Comparison of ENCODE assay signal across 9 mouse cellular contexts in the genomic region with DNA sequence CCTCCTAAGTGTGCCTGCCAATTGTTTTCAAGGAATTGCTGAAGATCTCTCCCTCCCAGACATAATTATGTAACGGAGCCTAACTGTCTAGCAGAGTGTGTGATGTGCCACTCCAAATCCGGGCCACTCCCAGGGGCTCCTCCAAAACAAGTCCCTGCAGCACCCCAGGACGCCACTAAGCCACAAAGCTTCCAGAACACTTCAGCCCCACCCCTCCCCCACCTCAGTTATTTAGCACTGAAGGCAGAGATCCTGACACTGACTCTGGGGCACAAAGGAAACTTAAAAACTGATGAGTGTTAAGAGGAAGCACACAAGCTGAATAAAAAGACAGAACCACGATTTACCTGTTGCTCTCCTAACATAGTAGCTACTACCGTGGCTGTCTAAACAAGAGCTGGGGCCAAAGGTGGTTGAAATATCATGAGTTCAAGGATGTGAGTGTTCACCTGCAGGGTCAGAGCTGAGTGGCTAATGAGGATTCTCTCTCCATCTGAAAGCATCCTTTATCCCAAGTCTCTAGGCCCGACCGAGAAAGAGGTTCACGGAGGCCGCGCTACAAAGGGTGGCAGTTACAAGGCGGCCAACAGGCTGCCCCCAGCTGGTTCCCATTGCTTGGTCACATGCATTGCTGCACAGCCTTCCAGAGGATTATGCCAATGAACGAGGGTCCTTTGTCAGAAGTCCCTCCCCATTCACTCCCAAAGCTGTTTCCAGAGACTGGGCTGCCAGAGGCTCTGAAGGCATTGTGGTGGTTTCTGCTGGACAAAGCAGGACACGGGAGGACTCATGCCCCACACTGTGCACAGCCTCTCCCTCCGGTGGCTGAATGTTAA. TPM values are rescaled to one million over a fixed set of nuclear protein-coding genes. Genes with fewer than 3 reads are reported as not detected.
DNase-seq lines count a peak whose midpoint lies in the region; ATAC-seq and TF ChIP-seq lines count a peak whose summit lies in the region.
"Had no signal": no experiment of that assay in that cellular context is flagged by ENCODE, and none has a peak within 500 bp of the region (broad histone marks: within the 10 kb centered on the region; RNA-seq: fewer than 3 reads in every experiment).

No protein-coding gene starts in this region.

- TF ChIP-seq CTCF in heart, adult 2 months (IDR thresholded peaks at IDR 0.05) = no peak
- TF ChIP-seq CTCF in MEL (IDR thresholded peaks at IDR 0.05 in 2 of 3, conservative IDR thresholded peaks at IDR 0.05 in 1 of 3; ENCODE audit: control insufficient read depth in 1 of 3, insufficient read depth in 1 of 3, low read depth in 2 of 3, low read length in 3 of 3, poor library complexity in 1 of 3, severe bottlenecking in 1 of 3) = peak in 1 of 3 experiments; percentile 6; a peak in 2 of 6 replicates

- no peak overlapping the region for H3K27ac ChIP-seq in heart, embryonic 15.5 days
- no peak overlapping the region for H3K27ac ChIP-seq in heart, adult 2 months
- H3K27ac ChIP-seq in MEL (ENCODE audit: control insufficient read depth, low read depth, low read length) = peak overlapping the region; percentile 96
- peak overlapping the region; percentile 27; the same call in 1 of the 2 replicates for H3K27ac ChIP-seq in forebrain, embryonic 14.5 days (ENCODE audit: low read depth, low read length)

- no peak overlapping the region for H3K9ac ChIP-seq in heart, embryonic 15.5 days
- no peak overlapping the region for H3K9ac ChIP-seq in heart, adult 2 months (ENCODE audit: low read depth, low read length)
- H3K9ac ChIP-seq in MEL (ENCODE audit: control insufficient read depth, low read depth, low read length, poor library complexity, severe bottlenecking) = peak overlapping the region; percentile 77
- peak overlapping the region; percentile 46; the same call in 1 of the 2 replicates for H3K9ac ChIP-seq in forebrain, embryonic 14.5 days (ENCODE audit: low read length)

- peak overlapping the region; percentile 53 for H3K4me2 ChIP-seq in heart, embryonic 15.5 days
- peak overlapping the region; percentile 58 for H3K4me2 ChIP-seq in forebrain, embryonic 14.5 days (ENCODE audit: low read length)

- H3K4me1 ChIP-seq in heart, embryonic 15.5 days (replicated peaks) = peaks cover 7% of the 10 kb centered on the region
- H3K4me1 ChIP-seq in heart, adult 2 months (ENCODE audit: control insufficient read depth, insufficient read depth, low read length) = no peaks in the 10 kb centered on the region
- H3K4me1 ChIP-seq in MEL (ENCODE audit: control insufficient read depth in 1 of 2, insufficient read depth in 2 of 2, low read length in 2 of 2) = peaks cover 0 to 19% of the 10 kb centered on the region in 2 experiments; a peak in 1 of 4 replicates
- H3K4me1 ChIP-seq in forebrain, embryonic 14.5 days (ENCODE audit: control insufficient read depth, insufficient read depth, low read length) = peaks cover 12% of the 10 kb centered on the region

- no peaks in the 10 kb centered on the region for H3K27me3 ChIP-seq in heart, embryonic 15.5 days
- 0 out of 2 replicates have a peak, but pooled peaks cover 1% of the 10 kb centered on the region for H3K27me3 ChIP-seq in heart, adult 2 months (ENCODE audit: control insufficient read depth, insufficient read depth, low read length)
- H3K27me3 ChIP-seq in MEL (ENCODE audit: control insufficient read depth in 1 of 2, insufficient read depth in 2 of 2, low read length in 2 of 2) = no peaks in the 10 kb centered on the region
- no peaks in the 10 kb centered on the region for H3K27me3 ChIP-seq in forebrain, embryonic 14.5 days (replicated peaks; ENCODE audit: control insufficient read depth, insufficient read depth, low read length)
- H3K27me3 ChIP-seq: Patski had no signal

- TF ChIP-seq POLR2A in heart, adult 2 months (IDR thresholded peaks at IDR 0.05; ENCODE audit: insufficient read depth, low read depth, low read length) = no peak
- no peak for TF ChIP-seq POLR2A in MEL (IDR thresholded peaks at IDR 0.05; ENCODE audit: control insufficient read depth in 1 of 2, insufficient read depth in 1 of 2, low read depth in 1 of 2, low read length in 2 of 2, poor library complexity in 1 of 2)

- H3K4me3 ChIP-seq in heart, embryonic 15.5 days = no peak overlapping the region
- H3K4me3 ChIP-seq in heart, adult 2 months = no peak overlapping the region
- H3K4me3 ChIP-seq in MEL (ENCODE audit: control insufficient read depth in 1 of 2, insufficient read depth in 1 of 2, low read depth in 2 of 2, low read length in 2 of 2) = peak overlapping the region; percentile 81
- H3K4me3 ChIP-seq in forebrain, embryonic 14.5 days (ENCODE audit: low read depth, low read length) = peak overlapping the region; percentile 24

- H3K79me2 ChIP-seq in heart, adult 2 months (replicated peaks; ENCODE audit: control insufficient read depth, insufficient read depth, low read length) = no peaks in the 10 kb centered on the region
- peaks cover 4% of the 10 kb centered on the region; the same call in 1 of the 2 replicates for H3K79me2 ChIP-seq in MEL (ENCODE audit: control insufficient read depth, insufficient read depth, low read length, poor library complexity)

- no peak for TF ChIP-seq EP300 in heart, adult 2 months (IDR thresholded peaks at IDR 0.05; ENCODE audit: insufficient read depth, low read depth, low read length)
- TF ChIP-seq EP300 in MEL (IDR thresholded peaks at IDR 0.05; ENCODE audit: low read depth in 1 of 2, low read length in 2 of 2) = peak in 1 of 2 experiments; percentile 20; a peak in 1 of 4 replicates

- H3K9me3 ChIP-seq in heart, embryonic 15.5 days (replicated peaks) = no peaks in the 10 kb centered on the region
- H3K9me3 ChIP-seq in MEL (replicated peaks; ENCODE audit: insufficient read depth, low read length) = no peaks in the 10 kb centered on the region
- H3K9me3 ChIP-seq in forebrain, embryonic 14.5 days (replicated peaks; ENCODE audit: control insufficient read depth, low read length) = no peaks in the 10 kb centered on the region

- TF ChIP-seq RAD21 in MEL (IDR thresholded peaks at IDR 0.05; ENCODE audit: low read depth, low read length) = no peak

- DNase-seq in heart, adult 2 months = no peak
- peak; percentile 87 for DNase-seq in MEL (ENCODE audit: low read depth, low spot score)
- peak; percentile 78 for DNase-seq in forebrain, embryonic 14.5 days (ENCODE audit: low spot score)
- DNase-seq in lung, postnatal 14 days = peak; percentile 8
- no peak for DNase-seq in cerebellum, postnatal 14 days
- no peak for DNase-seq in urinary bladder, postnatal 4 days (ENCODE audit: low spot score in 2 of 2)

- WGBS in heart, embryonic 15.5 days = 31% methylated on average over 14 of the region's 14 CpGs
- WGBS in heart, adult 2 months = 41% methylated on average over 14 of the region's 14 CpGs
- WGBS in forebrain, embryonic 14.5 days = 2% methylated on average over 14 of the region's 14 CpGs

- H3K36me3 ChIP-seq in heart, embryonic 15.5 days = no peaks in the 10 kb centered on the region
- no peaks in the 10 kb centered on the region for H3K36me3 ChIP-seq in heart, adult 2 months (ENCODE audit: control insufficient read depth, insufficient read depth, low read length)
- peaks cover 0 to 10% of the 10 kb centered on the region in 2 experiments; a peak in 2 of 4 replicates for H3K36me3 ChIP-seq in MEL (ENCODE audit: control insufficient read depth in 1 of 2, insufficient read depth in 2 of 2, low read length in 2 of 2)
- no peaks in the 10 kb centered on the region for H3K36me3 ChIP-seq in forebrain, embryonic 14.5 days (ENCODE audit: control insufficient read depth, insufficient read depth, low read length)

- ATAC-seq in heart, embryonic 15.5 days (replicated peaks; ENCODE audit: insufficient number of reproducible peaks, insufficient read depth, low FRiP score, low read depth) = no peak
- ATAC-seq in forebrain, embryonic 14.5 days = peak; percentile 87
- ATAC-seq in megakaryocyte progenitor cell, adult 5-6 weeks (replicated peaks; ENCODE audit: poor library complexity) = no peak
- ATAC-seq: Patski had no signal

- intact Hi-C loops in heart, adult 2 months (cut with DNase I) = no loop called here

TF ChIP-seq in MEL, 35 proteins besides CTCF, POLR2A, EP300 and RAD21 (continues in another document):
- TF ChIP-seq ETS1 (IDR thresholded peaks at IDR 0.05; ENCODE audit: low read depth, low read length) (peak; percentile 88), ZMIZ1 (IDR thresholded peaks at IDR 0.05; ENCODE audit: low read depth, low read length) (0 out of 2 replicates have a peak, but pooled peaks have one; percentile 50), MXI1 (IDR thresholded peaks at IDR 0.05; ENCODE audit: low read depth, low read length) (peak; percentile 80), MAZ (IDR thresholded peaks at IDR 0.05; ENCODE audit: low read depth, low read length) (peak; percentile 64; the same call in 1 of the 2 replicates), BHLHE40 (IDR thresholded peaks at IDR 0.05; ENCODE audit: borderline replicate concordance, low read depth, low read length) (peak; percentile 49; the same call in 1 of the 2 replicates), POLR2AphosphoS2 (IDR thresholded peaks at IDR 0.05; ENCODE audit: low read length) (no peak; the same call in 1 of the 2 replicates), MEF2A (IDR thresholded peaks at IDR 0.05; ENCODE audit: extremely low read depth, insufficient replicate concordance, low read depth, low read length, poor library complexity, severe bottlenecking) (no peak), SIN3A (IDR thresholded peaks at IDR 0.05; ENCODE audit: low read length) (peak; percentile 78), NRF1 (IDR thresholded peaks at IDR 0.05; ENCODE audit: insufficient read depth, low read depth, low read length, poor library complexity, severe bottlenecking) (0 out of 2 replicates have a peak, but pooled peaks have one; percentile 30), MYC (IDR thresholded peaks at IDR 0.05; ENCODE audit: low read depth, low read length) (0 out of 2 replicates have a peak, but pooled peaks have one; percentile 33), NELFE (IDR thresholded peaks at IDR 0.05; ENCODE audit: low read depth, low read length) (peak; percentile 29; the same call in 1 of the 2 replicates), TBP (IDR thresholded peaks at IDR 0.05; ENCODE audit: low read depth, low read length) (no peak), USF1 (IDR thresholded peaks at IDR 0.05; ENCODE audit: low read depth, low read length) (peak; percentile 49), CHD2 (IDR thresholded peaks at IDR 0.05; ENCODE audit: low read length) (peak; percentile 72)

RNA-seq across cellular contexts. Expression of a gene that starts 19.0 kb away (rescaled TPM):
- 19.6 and 28.1 TPM in 2 replicates for polyA plus RNA-seq in heart, embryonic 15.5 days (2015; fragmentation: Nextera tagmentation; extraction: Ambion mirVana)
- 1 to 10 TPM; 3.0 to 4.0 TPM for total RNA-seq in heart, adult 2 months (2021)
- polyA plus RNA-seq in heart, adult 2 months (2012; rRNA removed) = 8.6 and 14.0 TPM in 2 replicates
- 9.1 and 10.9 TPM in 2 replicates for total RNA-seq in MEL (2012; rRNA removed)
- 10 to 100 TPM in 1 of 2 experiments, not detected in 1; 29.5 TPM for polyA plus RNA-seq in MEL (2012; ENCODE audit: insufficient read depth in 1 of 2, insufficient read length in 2 of 2, low read depth in 1 of 2, low replicate concordance in 2 of 2, missing spikeins in 1 of 2)
- polyA plus RNA-seq in forebrain, embryonic 14.5 days (2014; fragmentation: Nextera tagmentation; extraction: Ambion mirVana) = 12.9 and 13.6 TPM in 2 replicates
- total RNA-seq in megakaryocyte progenitor cell, adult 5-6 weeks (2015) = 77.5 and 85.6 TPM in 2 replicates
- 47.0 and 53.9 TPM in 2 replicates for total RNA-seq in megakaryocyte progenitor cell, adult 5-6 weeks (2017)

Comparison
In these comparisons a context has a peak if more than half of its experiments do, and no peak if none do; other contexts are left out.
1. H3K27ac ChIP-seq: peak in MEL (single experiment) and forebrain, embryonic 14.5 days (single experiment); none in heart, embryonic 15.5 days (single experiment) and heart, adult 2 months (single experiment).
2. H3K4me3 ChIP-seq: peak in MEL (2 of 2) and forebrain, embryonic 14.5 days (single experiment); none in heart, embryonic 15.5 days (single experiment) and heart, adult 2 months (single experiment).
3. H3K9ac ChIP-seq: peak in MEL (single experiment) and forebrain, embryonic 14.5 days (single experiment); none in heart, embryonic 15.5 days (single experiment) and heart, adult 2 months (single experiment).
4. DNase-seq: peak in MEL (single experiment), forebrain, embryonic 14.5 days (single experiment) and lung, postnatal 14 days (single experiment); none in heart, adult 2 months (0 of 2), cerebellum, postnatal 14 days (0 of 2) and urinary bladder, postnatal 4 days (0 of 2).